Mouse (Mus musculus) CH12.LX (cell line): Measurements from ENCODE around the gene Taf1c.

Source experiments
- BHLHE40 ChIP-seq: IDR thresholded peaks from 2 replicates; pipeline ENCODE4 v1.6.1; 2011; ENCODE audit warnings: mild to moderate bottlenecking, low read depth, low read length, improper control_type of control experiment
- CTCF ChIP-seq, 2 experiments: IDR thresholded peaks in 1 of 2; conservative IDR thresholded peaks in 1 of 2; 2 replicates each; pipeline ENCODE4 v1.5.1; 2011 to 2012; ENCODE audit warnings: low read depth in 2 of 2, low read length in 2 of 2, improper control_type of control experiment in 1 of 2, inconsistent platforms in 1 of 2, mild to moderate bottlenecking in 1 of 2, moderate library complexity in 1 of 2
- EP300 ChIP-seq: IDR thresholded peaks from 2 replicates; pipeline ENCODE4 v1.6.1; 2011; ENCODE audit warnings: low read length, improper control_type of control experiment
- ETS1 ChIP-seq: conservative IDR thresholded peaks from 2 replicates; pipeline ENCODE4 v1.6.1; 2012; ENCODE audit warnings: low read depth, mild to moderate bottlenecking, inconsistent platforms, low read length, improper control_type of control experiment, moderate library complexity
- GABPA ChIP-seq: IDR thresholded peaks from 2 replicates; pipeline ENCODE4 v1.6.1; 2012; ENCODE audit warnings: low read depth, low read length, improper control_type of control experiment, inconsistent platforms; ENCODE audit not compliant: insufficient replicate concordance
- JUND ChIP-seq: conservative IDR thresholded peaks from 2 replicates; pipeline ENCODE4 v1.6.1; 2011; ENCODE audit warnings: low read depth, low read length, improper control_type of control experiment
- MAX ChIP-seq: IDR thresholded peaks from 2 replicates; pipeline ENCODE4 v1.6.1; 2011; ENCODE audit warnings: low read length, improper control_type of control experiment
- MAZ ChIP-seq: IDR thresholded peaks from 2 replicates; pipeline ENCODE4 v1.6.1; 2012; ENCODE audit warnings: low read depth, mild to moderate bottlenecking, inconsistent platforms, low read length, improper control_type of control experiment, moderate library complexity
- MEF2A ChIP-seq: IDR thresholded peaks from 2 replicates; pipeline ENCODE4 v1.6.1; 2014; ENCODE audit warnings: low read depth, mild to moderate bottlenecking, inconsistent platforms, low read length, improper control_type of control experiment, borderline replicate concordance
- POLR2A ChIP-seq: IDR thresholded peaks from 2 replicates; pipeline ENCODE4 v1.6.1; 2011; ENCODE audit warnings: low read depth, mild to moderate bottlenecking, improper control_type of control experiment, low read length
- POLR2AphosphoS2 ChIP-seq: IDR thresholded peaks from 2 replicates; pipeline ENCODE4 v1.6.1; 2011; ENCODE audit warnings: low read depth, low read length, improper control_type of control experiment
- SIN3A ChIP-seq: IDR thresholded peaks from 2 replicates; pipeline ENCODE4 v1.6.1; 2012; ENCODE audit warnings: low read length, improper control_type of control experiment, inconsistent platforms
- TCF12 ChIP-seq: IDR thresholded peaks from 2 replicates; pipeline ENCODE4 v1.6.1; 2014; ENCODE audit warnings: low read depth, mild to moderate bottlenecking, inconsistent platforms, low read length, improper control_type of control experiment
- ZC3H11A ChIP-seq: IDR thresholded peaks from 2 replicates; pipeline ENCODE4 v1.6.1; 2012; ENCODE audit warnings: low read depth, mild to moderate bottlenecking, inconsistent platforms, low read length, improper control_type of control experiment

DNA sequence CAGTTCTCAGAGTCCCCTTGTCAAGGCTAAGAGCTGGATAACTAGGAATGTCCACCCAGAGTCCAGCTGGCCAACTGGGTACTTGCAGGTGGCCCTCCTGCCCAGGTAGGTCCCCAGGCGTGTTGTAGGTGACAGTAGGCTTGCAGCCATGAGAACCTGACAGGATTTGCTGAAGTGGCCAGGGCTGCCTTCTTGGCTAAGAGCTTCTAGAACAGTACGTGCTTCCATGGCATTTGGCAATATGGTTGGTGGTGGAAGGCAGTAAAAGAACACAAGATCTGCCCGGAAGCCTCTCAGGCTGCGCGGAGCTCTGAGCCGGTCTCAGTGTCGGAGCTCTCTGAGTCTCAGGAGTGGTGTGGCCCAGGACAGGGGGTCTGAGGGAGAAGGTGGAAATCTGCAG lies 19.9 kb upstream of the Taf1c start:
- no peak for TF ChIP-seq CTCF (conservative IDR thresholded peaks at IDR 0.05 in 1 of 2, IDR thresholded peaks at IDR 0.05 in 1 of 2; ENCODE audit: low read depth in 2 of 2, low read length in 2 of 2)
- no peak for TF ChIP-seq POLR2A
- TF ChIP-seq JUND: no peak
- TF ChIP-seq POLR2AphosphoS2: no peak
- TF ChIP-seq MEF2A: no peak
- TF ChIP-seq MAZ: no peak
- TF ChIP-seq ETS1: no peak
- TF ChIP-seq GABPA: no peak
- no peak for TF ChIP-seq MAX
- TF ChIP-seq EP300: no peak
- TF ChIP-seq SIN3A: no peak
- no peak for TF ChIP-seq BHLHE40
- TF ChIP-seq TCF12: no peak
- TF ChIP-seq ZC3H11A: no peak
